Comparison of ENCODE assay signal across 48 mouse cellular contexts in the genomic region with DNA sequence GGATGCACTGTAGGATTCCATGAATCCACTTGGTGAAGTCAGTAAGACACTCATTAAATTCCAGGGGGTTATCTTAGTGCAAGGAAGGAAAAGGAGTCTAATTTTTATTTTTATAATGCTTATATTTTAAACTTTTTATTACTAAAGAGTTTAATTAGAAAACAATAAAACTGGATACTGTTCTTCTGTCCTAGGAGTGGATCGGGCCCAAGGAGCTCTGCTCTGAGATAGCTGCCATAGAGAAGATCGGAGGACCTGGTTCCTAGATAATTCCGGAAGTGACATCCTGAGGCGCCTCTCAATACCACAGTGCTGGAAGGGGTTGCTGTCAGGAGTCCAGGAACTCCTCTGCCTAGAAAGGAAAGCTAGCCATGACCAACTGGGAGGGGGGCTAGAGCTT. TPM values are rescaled to one million over a fixed set of nuclear protein-coding genes. Genes with fewer than 3 reads are reported as not detected.
"Had no signal": no experiment of that assay in that cellular context is flagged by ENCODE, and none has a peak within 500 bp of the region (broad histone marks: within the 10 kb centered on the region; RNA-seq: fewer than 3 reads in every experiment).

Gene Gm5622, plus strand, starts transcription at position 301 of the 400 bp plus-strand sequence.

- H3K27me3 ChIP-seq: heart, embryonic 12.5 days; heart, embryonic 13.5 days; heart, embryonic 15.5 days; hindbrain, embryonic 12.5 days; hindbrain, embryonic 13.5 days; hindbrain, embryonic 15.5 days; intestine, embryonic 15.5 days; kidney, embryonic 15.5 days had no signal

- ATAC-seq: hindbrain, embryonic 16.5 days; hindbrain, postnatal 0 days; inflammation-experienced regulatory T-cells, adult 6 months; intestine, embryonic 15.5 days; intestine, embryonic 16.5 days; intestine, postnatal 0 days had no signal

- H3K4me2 ChIP-seq: heart, embryonic 11.5 days; heart, embryonic 12.5 days; heart, embryonic 13.5 days; heart, embryonic 15.5 days; hindbrain, embryonic 12.5 days; hindbrain, embryonic 13.5 days; hindbrain, embryonic 14.5 days; hindbrain, embryonic 15.5 days; intestine, embryonic 15.5 days; kidney, embryonic 15.5 days had no signal

- H3K4me3 ChIP-seq: heart, embryonic 10.5 days; heart, embryonic 12.5 days; heart, embryonic 13.5 days; heart, embryonic 15.5 days; hindbrain, embryonic 10.5 days; hindbrain, embryonic 12.5 days; hindbrain, embryonic 13.5 days; hindbrain, embryonic 15.5 days; intestine, embryonic 15.5 days; kidney, embryonic 15.5 days; layer of hippocampus, adult 2 months had no signal

- H3K9me3 ChIP-seq: heart, embryonic 10.5 days; heart, embryonic 12.5 days; heart, embryonic 13.5 days; heart, embryonic 15.5 days; hindbrain, embryonic 10.5 days; hindbrain, embryonic 12.5 days; hindbrain, embryonic 13.5 days; hindbrain, embryonic 15.5 days; intestine, embryonic 15.5 days; kidney, embryonic 15.5 days had no signal

- H3K27ac ChIP-seq: heart, embryonic 10.5 days; heart, embryonic 13.5 days; heart, embryonic 15.5 days; hindbrain, embryonic 10.5 days; hindbrain, embryonic 12.5 days; hindbrain, embryonic 13.5 days; hindbrain, embryonic 14.5 days; hindbrain, embryonic 15.5 days; hindbrain, postnatal 0 days; intestine, embryonic 15.5 days; kidney, embryonic 15.5 days; kidney, postnatal 0 days; layer of hippocampus, adult 2 months had no signal

- H3K4me1 ChIP-seq: heart, embryonic 10.5 days; heart, embryonic 12.5 days; heart, embryonic 13.5 days; heart, embryonic 15.5 days; hindbrain, embryonic 10.5 days; hindbrain, embryonic 12.5 days; hindbrain, embryonic 13.5 days; hindbrain, embryonic 15.5 days; intestine, embryonic 15.5 days; kidney, embryonic 15.5 days had no signal

- DNase-seq: heart, postnatal 10 days; heart, postnatal 14 days; heart, postnatal 36 days; heart, postnatal 4 days; kidney, adult 11 months; kidney, adult 18-20 months; kidney, adult 2 months; kidney, adult 8-10 months; kidney, adult 9 months; kidney, postnatal 10 days; kidney, postnatal 14 days; kidney, postnatal 25 days; kidney, postnatal 36 days; kidney, postnatal 4 days; layer of hippocampus, adult 9-11 months; layer of hippocampus, postnatal 36 days had no signal

- H3K9ac ChIP-seq: heart, embryonic 12.5 days; heart, embryonic 13.5 days; heart, embryonic 15.5 days; hindbrain, embryonic 12.5 days; hindbrain, embryonic 13.5 days; hindbrain, embryonic 14.5 days; hindbrain, embryonic 15.5 days; intestine, embryonic 15.5 days; kidney, embryonic 15.5 days had no signal

- H3K36me3 ChIP-seq: heart, embryonic 10.5 days; heart, embryonic 12.5 days; heart, embryonic 13.5 days; heart, embryonic 15.5 days; hindbrain, embryonic 10.5 days; hindbrain, embryonic 12.5 days; hindbrain, embryonic 13.5 days; hindbrain, embryonic 15.5 days; intestine, embryonic 15.5 days; kidney, embryonic 15.5 days had no signal

RNA-seq across cellular contexts. Expression of gene Gm5622, which starts in this region (rescaled TPM):
- total RNA-seq: heart, adult 8-10 months; heart, postnatal 10 days; heart, postnatal 14 days; heart, postnatal 25 days; heart, postnatal 36 days; heart, postnatal 4 days; hematopoietic stem cell, adult 5-6 weeks; hindbrain, postnatal 0 days; layer of hippocampus, adult 18-20 months; layer of hippocampus, adult 2 months; layer of hippocampus, postnatal 14 days; layer of hippocampus, postnatal 25 days; layer of hippocampus, postnatal 36 days had no signal
- polyA plus RNA-seq: heart, embryonic 12.5 days; heart, embryonic 13.5 days; heart, embryonic 15.5 days; heart, embryonic 16.5 days; heart, postnatal 0 days; hindbrain, embryonic 10.5 days; hindbrain, embryonic 11.5 days; hindbrain, embryonic 12.5 days; hindbrain, embryonic 13.5 days; hindbrain, embryonic 14.5 days; hindbrain, embryonic 15.5 days; hindbrain, embryonic 16.5 days; hindbrain, postnatal 0 days; inflammation-experienced regulatory T-cells, adult 6 months; intestine, embryonic 14.5 days; intestine, embryonic 15.5 days; intestine, embryonic 16.5 days; intestine, postnatal 0 days; kidney, adult 2 months; kidney, embryonic 14.5 days; kidney, embryonic 15.5 days; kidney, embryonic 16.5 days; kidney, postnatal 0 days; large intestine, adult 2 months had no signal
